Mouse (Mus musculus): ENCODE measurements around the gene Nfib. TPM values are rescaled to one million over a fixed set of nuclear protein-coding genes. Genes with fewer than 3 reads are reported as not detected.

Gene Nfib
- total RNA-seq, 2 experiments from 2014 or later, result 204 to 213 TPM

DNA sequence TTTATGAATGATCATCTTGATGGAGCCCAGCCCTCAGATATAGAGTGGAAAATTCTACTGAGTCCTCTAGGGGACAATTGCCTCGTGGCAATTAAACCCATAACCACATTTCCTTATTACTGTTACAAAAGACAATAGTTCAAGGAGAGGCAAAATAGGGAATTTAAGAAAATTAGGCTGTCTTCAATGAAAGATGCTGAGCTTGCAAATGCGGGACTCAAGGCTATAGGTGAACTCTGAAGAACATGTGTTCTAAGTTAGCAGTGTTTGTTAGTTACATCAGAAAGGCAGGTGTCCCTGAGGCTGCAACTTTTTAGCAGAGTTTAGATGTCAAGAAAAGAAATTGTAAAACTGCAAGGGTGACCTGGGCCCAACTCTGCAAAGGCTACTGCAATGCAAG, 307.3 kb downstream of the Nfib start:
- DNase-seq (ENCODE audit: low spot score in 2 of 2), result no peak

DNA sequence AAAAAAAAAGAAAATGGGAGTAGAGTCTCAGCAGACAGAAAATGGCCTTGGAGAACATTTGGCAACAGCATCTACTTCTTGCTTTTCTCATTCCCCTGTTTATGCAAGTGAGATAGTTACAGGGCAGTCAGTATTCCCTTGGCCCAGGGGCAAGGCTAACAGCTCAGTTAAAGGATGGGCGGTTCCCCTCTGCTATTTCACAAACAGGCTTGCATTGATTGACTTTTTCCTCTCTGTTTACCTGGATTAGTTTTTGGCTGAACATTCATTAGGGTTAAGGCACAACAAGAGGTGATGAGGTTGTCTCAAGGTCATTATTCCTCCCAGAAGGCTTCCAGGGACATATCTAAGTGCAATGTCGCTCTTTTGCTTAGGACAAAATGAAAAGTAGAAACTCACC, 308.7 kb downstream of the Nfib start:
- no peak for DNase-seq (ENCODE audit: low spot score in 2 of 2)

GRCm38 (mm10) chr4:82396003-82396402, 309.5 kb downstream of the Nfib start:
- no peak for DNase-seq (ENCODE audit: low spot score in 2 of 2)

DNA sequence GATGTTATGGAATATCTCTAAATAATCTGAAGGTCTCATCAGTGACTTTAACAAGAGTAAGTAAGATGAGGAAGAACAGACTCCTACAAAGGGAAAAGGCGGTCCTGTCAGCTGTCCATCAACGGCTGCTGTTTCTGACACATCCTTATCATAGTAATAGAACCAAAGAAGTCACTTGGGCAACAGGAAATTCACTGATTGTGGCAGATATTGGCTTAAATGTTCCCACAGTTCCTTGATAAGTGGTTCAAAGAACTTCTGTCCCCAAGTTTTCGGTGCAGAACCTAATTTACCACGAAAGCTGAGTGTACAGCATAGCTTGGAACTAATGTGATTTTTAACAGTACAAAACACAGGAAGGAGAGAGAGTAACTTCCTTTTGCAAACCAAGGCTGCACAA, 311.2 kb downstream of the Nfib start:
- DNase-seq (ENCODE audit: low spot score in 2 of 2), result no peak

- no peak for DNase-seq (ENCODE audit: low spot score in 2 of 2)
Measured at GRCm38 (mm10) chr4:82393021-82393420, 312.5 kb downstream of the Nfib start.

- DNase-seq (ENCODE audit: low spot score in 2 of 2), result no peak
Measured at GRCm38 (mm10) chr4:82392496-82392895, 313.1 kb downstream of the Nfib start.

DNA sequence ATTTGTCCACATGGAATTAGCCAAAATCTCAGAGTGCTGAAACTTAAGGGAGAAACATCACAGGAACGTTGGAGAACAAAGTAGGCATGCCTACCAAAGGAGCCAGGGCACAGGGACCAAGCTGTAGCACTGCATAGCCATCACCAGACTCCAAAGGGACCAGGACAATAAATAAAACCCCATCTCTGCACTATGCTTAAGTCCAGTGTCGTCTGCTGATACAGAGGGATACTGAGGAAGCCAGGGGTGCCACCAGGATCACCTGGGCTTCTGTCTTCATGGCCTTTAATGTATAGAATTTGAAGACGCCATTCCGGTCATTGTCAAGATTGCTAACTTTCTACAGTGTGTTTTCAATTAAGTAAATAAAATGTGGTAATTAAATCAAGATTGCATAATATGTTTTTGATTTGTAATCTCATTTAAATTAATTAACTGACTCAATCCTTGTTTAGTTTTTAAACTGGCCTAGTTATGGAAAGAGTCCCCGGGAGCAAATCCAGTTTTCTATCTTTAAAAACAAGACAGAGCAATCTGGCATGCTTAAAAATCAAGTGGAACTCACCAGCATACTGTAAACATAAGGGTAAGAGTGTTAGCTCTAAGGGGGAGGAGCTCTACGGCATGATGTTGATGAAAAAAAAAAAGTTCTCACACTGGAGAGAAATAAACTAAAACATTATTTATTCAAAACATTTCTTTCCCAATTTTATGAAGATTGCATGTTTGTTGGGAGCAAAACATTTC, 313.7 kb downstream of the Nfib start:
- DNase-seq (ENCODE audit: low spot score in 2 of 2), result no peak

- no peak for DNase-seq (ENCODE audit: low spot score in 2 of 2)
Measured at GRCm38 (mm10) chr4:82390545-82390944, 315.0 kb downstream of the Nfib start.

DNA sequence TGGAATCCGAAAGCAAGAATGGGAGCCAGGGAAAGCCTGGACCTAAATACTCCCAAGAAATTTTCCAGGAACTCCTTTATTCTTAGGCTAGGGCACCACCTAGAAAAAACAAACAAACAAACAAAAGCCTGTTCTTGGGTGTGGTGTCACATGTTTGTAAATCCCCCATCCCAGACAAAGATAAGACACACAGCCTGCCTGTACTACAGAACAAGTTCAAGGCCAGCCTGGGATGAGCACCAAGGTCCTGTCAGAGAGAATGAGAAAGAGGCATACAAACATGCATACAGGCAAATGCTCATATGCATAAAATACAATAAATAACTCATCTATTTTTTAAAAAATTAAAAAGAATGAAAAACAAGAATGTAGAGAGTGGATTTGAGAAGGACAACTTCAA, 315.7 kb downstream of the Nfib start:
- no peak for DNase-seq (ENCODE audit: low spot score in 2 of 2)

GRCm38 (mm10) chr4:82387620-82388019, 317.9 kb downstream of the Nfib start:
- no peak for DNase-seq (ENCODE audit: low spot score in 2 of 2)

- no peak for DNase-seq (ENCODE audit: low spot score in 2 of 2)
Measured at GRCm38 (mm10) chr4:82386222-82386993, 319.1 kb downstream of the Nfib start.

DNA sequence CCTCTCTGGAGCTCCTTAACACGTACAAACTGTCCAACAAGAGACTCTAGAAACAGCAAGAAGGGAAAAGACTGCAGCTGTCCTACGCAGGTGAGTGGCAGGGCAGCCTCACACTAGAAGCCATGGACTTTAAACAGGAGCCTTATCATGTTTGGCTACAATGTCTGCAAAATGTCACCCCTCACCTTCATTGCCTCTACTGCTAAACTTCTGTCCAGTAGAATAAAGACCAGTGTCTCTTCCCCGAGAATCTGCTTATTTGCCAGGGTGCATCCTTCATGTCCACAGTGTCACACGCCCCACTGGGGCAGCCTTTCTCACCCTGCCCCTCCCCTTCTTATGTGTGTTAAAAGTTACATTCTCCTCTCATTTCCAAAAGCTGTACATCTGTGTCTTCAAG, 319.9 kb downstream of the Nfib start:
- no peak for DNase-seq (ENCODE audit: low spot score in 2 of 2)

- DNase-seq (ENCODE audit: low spot score in 2 of 2), result no peak
Measured at GRCm38 (mm10) chr4:82383991-82384731, 321.4 kb downstream of the Nfib start.

DNA sequence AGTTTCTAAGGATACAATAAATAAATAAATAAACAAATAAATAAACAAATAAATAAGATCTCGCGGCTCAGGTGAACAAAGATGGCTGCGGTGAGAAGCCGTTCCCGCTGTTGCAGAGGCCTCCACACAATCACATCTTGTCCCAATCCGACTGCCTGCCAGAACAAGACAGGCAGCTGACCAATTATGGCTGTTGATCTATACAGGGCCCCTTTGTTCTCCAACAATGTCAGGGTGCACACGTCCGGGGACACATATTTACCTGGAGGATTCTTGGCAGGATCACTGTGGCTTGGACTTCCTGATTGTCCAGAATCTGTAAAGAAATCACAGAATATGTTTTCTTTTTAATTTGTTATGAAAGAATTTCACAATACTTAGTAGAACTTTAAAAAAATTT, 322.2 kb downstream of the Nfib start:
- no peak for DNase-seq (ENCODE audit: low spot score in 2 of 2)

- no peak for DNase-seq (ENCODE audit: low spot score in 2 of 2)
Measured at GRCm38 (mm10) chr4:82381786-82382185, 323.8 kb downstream of the Nfib start.

DNA sequence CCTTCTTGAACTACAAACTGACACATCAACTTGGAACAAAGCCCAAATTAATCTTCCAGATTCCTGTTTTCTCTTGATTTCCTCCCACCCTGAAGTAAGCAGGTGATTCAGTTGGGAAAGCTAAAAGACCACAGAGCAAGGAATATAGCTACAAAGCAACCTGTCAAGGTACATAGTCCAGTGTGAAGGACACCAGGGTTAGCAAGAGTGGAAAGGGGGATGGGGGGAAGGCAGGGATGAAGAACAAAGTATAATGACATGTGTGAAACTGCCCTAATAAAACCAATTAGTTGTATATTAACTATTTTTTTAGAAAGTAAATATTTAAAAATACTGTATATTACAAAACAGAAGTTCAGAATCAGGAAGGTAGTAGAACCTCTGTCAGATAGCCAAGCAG, 325.0 kb downstream of the Nfib start:
- DNase-seq (ENCODE audit: low spot score in 2 of 2), result no peak

DNA sequence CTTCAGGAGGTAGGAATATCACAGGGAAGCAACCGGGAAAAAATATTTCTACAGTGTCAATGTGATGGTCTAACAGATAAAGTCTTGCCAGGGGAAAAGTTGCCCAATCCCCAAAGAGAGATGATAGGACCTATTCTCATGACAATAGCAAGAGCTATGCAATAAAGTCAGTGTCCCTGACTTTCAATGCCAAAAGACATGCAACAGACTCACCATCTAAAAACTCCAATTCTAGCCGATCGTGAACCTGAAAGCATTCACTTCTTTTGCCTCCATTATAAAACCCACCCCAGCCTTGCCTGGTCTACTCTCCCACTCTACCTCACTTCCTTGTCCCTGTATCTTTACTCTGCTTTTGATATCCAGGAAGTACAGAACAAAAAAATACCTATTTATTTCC, 327.5 kb downstream of the Nfib start:
- DNase-seq (ENCODE audit: low spot score in 2 of 2), result no peak

- no peak for DNase-seq (ENCODE audit: low spot score in 2 of 2)
Measured at GRCm38 (mm10) chr4:82377621-82378020, 327.9 kb downstream of the Nfib start.

DNA sequence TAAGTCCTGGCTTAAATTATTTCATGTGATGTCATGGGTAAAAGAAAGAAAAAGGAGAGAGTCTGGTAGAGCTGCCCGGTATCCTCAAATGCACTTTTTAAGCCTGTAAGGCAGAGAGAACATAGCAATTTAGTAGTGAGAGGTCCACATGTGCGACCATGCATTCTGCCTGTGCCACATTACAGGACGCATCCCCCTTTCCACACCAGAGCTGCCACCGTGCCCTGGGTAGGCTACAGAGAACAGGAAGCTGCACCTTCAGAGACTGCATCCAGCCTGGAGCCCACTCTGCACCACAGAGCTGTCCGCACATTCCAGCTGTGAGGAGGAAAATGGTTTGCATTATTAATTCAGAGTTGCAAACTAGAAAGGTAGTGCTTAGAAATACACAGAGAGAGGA, 331.0 kb downstream of the Nfib start:
- no peak for DNase-seq (ENCODE audit: low spot score in 2 of 2)

DNA sequence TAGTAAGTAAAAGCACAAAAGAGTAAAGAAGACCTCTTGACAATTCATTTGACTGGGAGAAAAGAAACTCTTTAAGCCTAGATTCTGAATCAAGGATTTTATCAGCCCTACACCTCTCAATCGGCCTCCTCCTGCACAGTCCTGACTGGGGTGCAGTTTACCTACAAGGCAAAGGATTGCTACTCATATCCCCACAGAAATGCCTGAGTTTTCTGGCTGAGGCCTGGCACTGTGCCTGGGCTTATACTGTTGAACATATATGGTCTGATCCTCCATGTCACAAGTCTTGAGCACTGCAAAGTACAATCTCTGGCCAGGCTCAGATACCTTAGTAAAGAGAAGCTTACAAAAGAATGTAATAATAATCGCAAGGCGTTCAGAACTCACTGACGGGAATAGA, 333.3 kb downstream of the Nfib start:
- no peak for DNase-seq (ENCODE audit: low spot score in 2 of 2)

DNA sequence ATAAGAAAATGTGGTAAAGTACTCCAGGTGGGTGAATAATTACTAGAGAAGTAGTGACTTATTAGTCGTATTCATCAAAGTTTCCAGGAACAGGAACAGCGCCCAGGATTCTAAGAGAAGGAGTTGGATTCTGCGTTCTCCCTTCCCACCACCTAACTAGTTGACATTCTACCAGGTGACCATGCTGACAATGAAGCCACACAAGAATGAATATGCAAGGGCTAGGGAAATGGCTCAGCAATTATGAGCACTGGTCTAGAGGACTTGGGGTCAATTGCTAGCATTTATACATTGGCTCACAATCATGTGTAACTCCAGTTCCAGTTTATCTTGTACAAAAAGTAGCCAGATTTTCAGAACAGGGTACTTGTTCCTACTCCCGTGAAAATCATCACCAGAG, 334.1 kb downstream of the Nfib start:
- no peak for DNase-seq (ENCODE audit: low spot score in 2 of 2)
